Mouse (Mus musculus) limb, embryonic 10.5 days (tissue): ENCODE data around the gene C2. TPM values are rescaled to one million over a fixed set of nuclear protein-coding genes. Genes with fewer than 3 reads are reported as not detected.
A peak's percentile ranks its signal among the peaks of the same experiment; 100 is the strongest.

Source experiments
- DNase-seq: peaks from one replicate; pipeline ENCODE4 v3.0.0-alpha.2; 2017; ENCODE audit warnings: low spot score
- H3K27ac ChIP-seq: fragments of 300-500 bp; sonication (generic); 2 replicates; pipeline ENCODE4 v1.5.1; 2016; ENCODE audit warnings: mild to moderate bottlenecking
- H3K27me3 ChIP-seq: fragments of 300-500 bp; sonication (generic); 2 replicates; pipeline ENCODE4 v1.6.1; 2016; ENCODE audit warnings: low read depth, mild to moderate bottlenecking; ENCODE audit not compliant: poor library complexity, severe bottlenecking
- H3K36me3 ChIP-seq: fragments of 300-500 bp; sonication (generic); 2 replicates; pipeline ENCODE4 v1.6.1; 2016; ENCODE audit warnings: mild to moderate bottlenecking, moderate library complexity
- H3K4me1 ChIP-seq: fragments of 300-500 bp; sonication (generic); 2 replicates; pipeline ENCODE4 v1.6.1; 2016
- H3K4me3 ChIP-seq: fragments of 300-500 bp; sonication (generic); 2 replicates; pipeline ENCODE4 v1.5.1; 2016; ENCODE audit warnings: mild to moderate bottlenecking, moderate library complexity
- H3K9me3 ChIP-seq: fragments of 300-500 bp; sonication (generic); replicated peaks from 2 replicates; pipeline ENCODE4 v1.6.1; 2016; ENCODE audit warnings: mild to moderate bottlenecking
- WGBS: fragments of 180-500 bp; shearing (Covaris S2); methylation state at CpG from one replicate; pipeline ENCODE4 v1.1.7; 2016; 5-methylcytosine and 5-hydroxymethylcytosine counted together
- polyA plus RNA-seq: library from polyadenylated mRNA; unstranded; fragments of >200 nt; fragmentation: Nextera tagmentation; extraction: Ambion mirVana; gene quantifications from 2 replicates; pipeline ENCODE4 v1.2.1, GENCODE M21; 2016

C2 gene
- polyA plus RNA-seq, 1 experiment from 2014 or later, result 0.29 TPM

- Histone ChIP-seq H3K36me3 (no peaks in the 10 kb centered on the region), H3K9me3 (no peaks in the 10 kb centered on the region), H3K27ac (no peak overlapping the region), H3K4me3 (no peak overlapping the region), H3K4me1 (peaks cover 15% of the 10 kb centered on the region), H3K27me3 (peaks cover 27% of the 10 kb centered on the region)
- WGBS, result 85% methylated on average over 3 of the region's 3 CpGs
- DNase-seq, result no peak
These were observed 12.4 kb downstream of the C2 start for GRCm38 (mm10) chr17:34885615-34886014.

- WGBS, result 86% methylated on average over 6 of the region's 6 CpGs
- Histone ChIP-seq H3K4me1 (peaks cover 17% of the 10 kb centered on the region), H3K27me3 (peaks cover 29% of the 10 kb centered on the region), H3K27ac (no peak overlapping the region), H3K4me3 (no peak overlapping the region), H3K9me3 (no peaks in the 10 kb centered on the region), H3K36me3 (no peaks in the 10 kb centered on the region)
- no peak for DNase-seq
These were observed 13.4 kb downstream of the C2 start for GRCm38 (mm10) chr17:34884704-34885103.

- Histone ChIP-seq H3K4me1 (peaks cover 21% of the 10 kb centered on the region), H3K27me3 (peaks cover 31% of the 10 kb centered on the region), H3K9me3 (no peaks in the 10 kb centered on the region), H3K4me3 (no peak overlapping the region), H3K36me3 (no peaks in the 10 kb centered on the region), H3K27ac (no peak overlapping the region)
- WGBS, result 75% methylated on average over 3 of the region's 3 CpGs
- no peak for DNase-seq
These were observed 14.7 kb downstream of the C2 start for GRCm38 (mm10) chr17:34883332-34883731.

- H3K4me1 ChIP-seq, result peaks cover 21% of the 10 kb centered on the region
- 12% methylated on average over 15 of the region's 15 CpGs for WGBS
- H3K27ac ChIP-seq, result no peak within 1 kb of the TSS
- DNase-seq, result no peak
- peaks cover 31% of the 10 kb centered on the region for H3K27me3 ChIP-seq
- no peaks in the 10 kb centered on the region for H3K9me3 ChIP-seq
- no peaks in the 10 kb centered on the region for H3K36me3 ChIP-seq
- H3K4me3 ChIP-seq, result peak within 1 kb of the TSS; percentile 22; the same call in 1 of the 2 replicates
These were observed 16.3 kb downstream of the C2 start, which contains the start of gene Gm20547 for GRCm38 (mm10) chr17:34881683-34882310. TSS of gene Gm20547 (minus strand) at chr17:34882042.

GRCm38 (mm10) chr17:34881166-34881565, 16.9 kb downstream of the C2 start:
- H3K9me3 ChIP-seq, result no peaks in the 10 kb centered on the region
- H3K4me1 ChIP-seq, result peaks cover 21% of the 10 kb centered on the region
- H3K27me3 ChIP-seq, result peaks cover 31% of the 10 kb centered on the region
- no peak overlapping the region for H3K4me3 ChIP-seq
- H3K36me3 ChIP-seq, result no peaks in the 10 kb centered on the region
- no peak for DNase-seq
- no peak overlapping the region for H3K27ac ChIP-seq

- 66% methylated on average over 11 of the region's 11 CpGs for WGBS
- Histone ChIP-seq H3K27ac (no peak within 1 kb of the TSS), H3K27me3 (peaks cover 31% of the 10 kb centered on the region), H3K4me1 (peaks cover 21% of the 10 kb centered on the region), H3K4me3 (no peak within 1 kb of the TSS), H3K36me3 (no peaks in the 10 kb centered on the region), H3K9me3 (no peaks in the 10 kb centered on the region)
- no peak for DNase-seq
These were observed 18.7 kb downstream of the C2 start, which contains the start of gene Zbtb12 for GRCm38 (mm10) chr17:34879336-34879879. TSS of gene Zbtb12 (plus strand) at chr17:34879483.

GRCm38 (mm10) chr17:34874321-34874720, 23.7 kb downstream of the C2 start:
- Histone ChIP-seq H3K27me3 (no peaks in the 10 kb centered on the region), H3K36me3 (no peaks in the 10 kb centered on the region), H3K9me3 (no peaks in the 10 kb centered on the region), H3K4me1 (peaks cover under 1% of the 10 kb centered on the region), H3K27ac (no peak overlapping the region), H3K4me3 (no peak overlapping the region)
- 92% methylated on average over 6 of the region's 6 CpGs for WGBS
- DNase-seq, result no peak

- Histone ChIP-seq H3K9me3 (no peaks in the 10 kb centered on the region), H3K36me3 (no peaks in the 10 kb centered on the region), H3K4me3 (no peak overlapping the region), H3K4me1 (peaks cover 17% of the 10 kb centered on the region), H3K27ac (no peak overlapping the region), H3K27me3 (no peaks in the 10 kb centered on the region)
- DNase-seq, result no peak
- WGBS, result 64% methylated on average over 7 of the region's 7 CpGs
These were observed 32.1 kb downstream of the C2 start for GRCm38 (mm10) chr17:34865981-34866380.

- WGBS, result 68% methylated on average over 8 of the region's 8 CpGs
These were observed 35.5 kb downstream of the C2 start, which contains the start of gene Cfb for GRCm38 (mm10) chr17:34862416-34863081. TSS of gene Cfb (minus strand) at chr17:34862518.

GRCm38 (mm10) chr17:34861704-34862415, 36.2 kb downstream of the C2 start:
- H3K27me3 ChIP-seq, result no peaks in the 10 kb centered on the region
- H3K4me1 ChIP-seq, result peaks cover 17% of the 10 kb centered on the region
- no peak overlapping the region for H3K4me3 ChIP-seq
- no peaks in the 10 kb centered on the region for H3K9me3 ChIP-seq
- no peak for DNase-seq
- H3K27ac ChIP-seq, result no peak overlapping the region
- WGBS, result 68% methylated on average over 13 of the region's 13 CpGs
- H3K36me3 ChIP-seq, result peaks cover 19% of the 10 kb centered on the region

More at GRCm38 (mm10) chr17:34862416-34863081, 35.5 kb downstream of the C2 start, which contains the start of gene Cfb:
- H3K36me3 ChIP-seq, result peaks cover 12% of the 10 kb centered on the region
- peaks cover 17% of the 10 kb centered on the region for H3K4me1 ChIP-seq
- DNase-seq, result no peak
- no peak within 1 kb of the TSS for H3K4me3 ChIP-seq
- H3K9me3 ChIP-seq, result no peaks in the 10 kb centered on the region
- H3K27ac ChIP-seq, result no peak within 1 kb of the TSS; the same call in 1 of the 2 replicates
- no peaks in the 10 kb centered on the region for H3K27me3 ChIP-seq

- no peak overlapping the region for H3K4me3 ChIP-seq
- peaks cover 32% of the 10 kb centered on the region for H3K36me3 ChIP-seq
- H3K27ac ChIP-seq, result no peak overlapping the region
- WGBS, result 86% methylated on average over 9 of the region's 9 CpGs
- DNase-seq, result no peak
- no peaks in the 10 kb centered on the region for H3K9me3 ChIP-seq
- no peaks in the 10 kb centered on the region for H3K27me3 ChIP-seq
- H3K4me1 ChIP-seq, result peaks cover 17% of the 10 kb centered on the region
These were observed 37.6 kb downstream of the C2 start for GRCm38 (mm10) chr17:34860514-34860913.

- Histone ChIP-seq H3K4me1 (peaks cover 15% of the 10 kb centered on the region), H3K36me3 (peaks cover 50% of the 10 kb centered on the region), H3K27me3 (no peaks in the 10 kb centered on the region), H3K27ac (no peak overlapping the region), H3K9me3 (no peaks in the 10 kb centered on the region), H3K4me3 (no peak overlapping the region)
- DNase-seq, result no peak
- 87% methylated on average over 4 of the region's 4 CpGs for WGBS
These were observed 39.4 kb downstream of the C2 start for GRCm38 (mm10) chr17:34858670-34859069.

- Histone ChIP-seq H3K27me3 (no peaks in the 10 kb centered on the region), H3K4me3 (no peak overlapping the region), H3K4me1 (peaks cover 20% of the 10 kb centered on the region), H3K9me3 (no peaks in the 10 kb centered on the region), H3K27ac (no peak overlapping the region), H3K36me3 (peaks cover 71% of the 10 kb centered on the region)
- 48% methylated on average over 3 of the region's 3 CpGs for WGBS
- peak; percentile 54 for DNase-seq
These were observed 42.2 kb downstream of the C2 start for GRCm38 (mm10) chr17:34855825-34856224.
